Mouse (Mus musculus): ENCODE results near the gene Rps8. TPM values are rescaled to one million over a fixed set of nuclear protein-coding genes. Genes with fewer than 3 reads are reported as not detected.
A peak's percentile ranks its signal among the peaks of the same experiment; 100 is the strongest.

Rps8 gene
- 3,482 TPM for polyA plus RNA-seq (2012; fragmentation: generic; extraction: Trizol)
- long read RNA-seq, experiment 1, transcript Rps8-201 (6 exons, 860 nt): major isoform, 355 of 607 reads
- long read RNA-seq, experiment 1, partial matches to known transcripts: 236 of 607 reads
- long read RNA-seq, experiment 1, other reads (novel, unspliced or antisense): 12 of 607 reads
- long read RNA-seq, experiment 2, transcript Rps8-201 (6 exons, 860 nt): major isoform, 44 of 64 reads
- long read RNA-seq, experiment 2, partial matches to known transcripts: 18 of 64 reads
- long read RNA-seq, experiment 2, other reads (novel, unspliced or antisense): 1 of 64 reads

GRCm38 (mm10) chr4:117155792-117156355 lies at the start of gene Rps8:
TSS of gene Rps8 (minus strand) at chr4:117156243.
- H3K79me2 ChIP-seq (ENCODE audit: control insufficient read depth, insufficient read depth): peaks cover 50% of the 10 kb centered on the region
- no peaks in the 10 kb centered on the region for H3K27me3 ChIP-seq (ENCODE audit: control insufficient read depth, insufficient read depth, insufficient read length)
- H3K36me3 ChIP-seq (ENCODE audit: control insufficient read depth, insufficient read depth): peaks cover 72% of the 10 kb centered on the region
- H3K4me3 ChIP-seq (ENCODE audit: insufficient read depth, poor library complexity, severe bottlenecking): peak within 1 kb of the TSS; percentile 95
- H3K79me3 ChIP-seq (ENCODE audit: low read depth): peaks cover 42% of the 10 kb centered on the region
- TF ChIP-seq MYOD1 (IDR thresholded peaks at IDR 0.05; ENCODE audit: control insufficient read depth, insufficient read length, low read depth) (no peak), MAX (IDR thresholded peaks at IDR 0.05) (peak; percentile 87)
- H3ac ChIP-seq (ENCODE audit: control insufficient read depth, insufficient read length, low read depth): peak within 1 kb of the TSS; percentile 82

DNA sequence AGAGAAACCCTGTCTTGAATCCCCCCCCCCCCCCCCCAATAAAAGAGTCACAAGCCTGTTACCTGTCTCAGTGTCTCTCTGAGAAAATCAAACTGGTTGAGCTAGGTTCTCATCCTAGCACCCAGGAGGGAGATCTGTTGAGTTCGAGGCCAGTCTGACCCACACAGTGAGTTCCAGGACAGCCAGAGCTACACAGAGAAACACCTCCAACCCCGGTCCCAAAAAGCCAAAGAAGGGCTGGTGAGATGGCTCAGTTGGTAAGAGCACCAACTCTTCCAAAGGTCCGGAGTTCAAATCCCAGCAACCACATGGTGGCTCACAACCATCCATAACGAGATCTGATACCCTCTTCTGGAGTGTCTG lies 46.9 kb upstream of the Rps8 start:
- no peaks in the 10 kb centered on the region for H3K36me3 ChIP-seq (ENCODE audit: control insufficient read depth, insufficient read depth)
- no peaks in the 10 kb centered on the region for H3K79me2 ChIP-seq (ENCODE audit: control insufficient read depth, insufficient read depth)
- no peaks in the 10 kb centered on the region for H3K27me3 ChIP-seq (ENCODE audit: control insufficient read depth, insufficient read depth, insufficient read length)
- TF ChIP-seq CEBPB (IDR thresholded peaks at IDR 0.05; ENCODE audit: low read depth) (no peak), USF1 (IDR thresholded peaks at IDR 0.05; ENCODE audit: low read depth) (no peak), MYOG (IDR thresholded peaks at IDR 0.05; ENCODE audit: control insufficient read depth, extremely low read depth, insufficient read length) (no peak), MAX (IDR thresholded peaks at IDR 0.05) (no peak), MYOD1 (IDR thresholded peaks at IDR 0.05; ENCODE audit: control insufficient read depth, insufficient read length, low read depth) (no peak), CTCF (IDR thresholded peaks at IDR 0.05; ENCODE audit: control insufficient read depth, insufficient read depth, insufficient read length) (no peak), FOSL1 (IDR thresholded peaks at IDR 0.05; ENCODE audit: insufficient read depth, low read length, poor library complexity, severe bottlenecking) (no peak)
- no peak overlapping the region for H3ac ChIP-seq (ENCODE audit: control insufficient read depth, insufficient read length, low read depth)
- no peak overlapping the region for H3K4me3 ChIP-seq (ENCODE audit: insufficient read depth, poor library complexity, severe bottlenecking)
- no peaks in the 10 kb centered on the region for H3K79me3 ChIP-seq (ENCODE audit: low read depth)

DNA sequence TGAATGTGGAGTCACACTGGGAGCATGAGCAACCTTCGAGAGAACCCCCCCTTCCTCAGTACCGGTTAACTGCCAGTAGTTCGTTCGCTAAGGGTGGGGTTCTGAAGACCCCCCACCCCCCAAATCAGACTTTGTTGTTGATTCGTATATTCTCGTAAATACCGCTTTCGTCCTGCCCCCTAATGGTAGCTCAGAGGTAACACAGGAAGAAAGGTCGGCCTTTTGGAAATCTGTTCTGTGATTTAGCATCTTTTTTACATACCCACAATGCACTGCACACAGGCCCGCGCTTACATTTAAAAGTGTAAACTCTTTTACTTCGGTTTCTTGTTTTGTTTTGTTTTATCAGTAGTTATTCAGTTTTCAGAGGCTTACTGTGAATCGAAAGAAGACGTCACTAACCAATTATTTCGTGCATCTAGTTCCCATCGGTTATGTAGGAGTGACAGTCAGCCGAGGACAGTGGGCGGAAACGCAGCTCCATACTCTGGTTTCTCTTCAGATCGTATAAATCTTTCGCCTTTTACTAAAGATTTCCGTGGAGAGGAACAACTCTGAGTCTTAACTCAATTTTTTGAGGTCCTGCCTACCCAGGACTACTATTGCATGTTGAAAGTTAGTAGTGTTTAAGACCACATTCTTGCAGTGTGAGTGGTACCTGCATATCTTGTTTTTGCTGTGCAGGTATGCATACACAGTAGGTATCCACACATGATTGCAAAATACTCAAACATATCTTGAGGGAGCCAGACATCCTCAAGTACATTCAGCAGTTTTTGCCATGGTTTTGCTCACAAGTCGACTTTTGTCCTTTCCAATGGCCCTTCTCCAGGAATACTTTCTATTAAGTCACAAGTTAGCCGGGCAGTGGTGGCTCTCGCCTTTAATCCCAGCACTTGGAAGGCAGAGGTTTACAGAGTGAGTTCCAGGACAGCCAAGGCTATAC lies 46.3 kb upstream of the Rps8 start:
- H3ac ChIP-seq (ENCODE audit: control insufficient read depth, insufficient read length, low read depth): peak overlapping the region; percentile 22
- no peak overlapping the region for H3K4me3 ChIP-seq (ENCODE audit: insufficient read depth, poor library complexity, severe bottlenecking)

GRCm38 (mm10) chr4:117191804-117192203 lies 35.8 kb upstream of the Rps8 start:
- no peak for TF ChIP-seq USF1 (IDR thresholded peaks at IDR 0.05; ENCODE audit: low read depth)
- TF ChIP-seq MYOG (IDR thresholded peaks at IDR 0.05; ENCODE audit: control insufficient read depth, extremely low read depth, insufficient read length): no peak
- TF ChIP-seq FOSL1 (IDR thresholded peaks at IDR 0.05; ENCODE audit: insufficient read depth, low read length, poor library complexity, severe bottlenecking): no peak
- no peak for TF ChIP-seq MYOD1 (IDR thresholded peaks at IDR 0.05; ENCODE audit: control insufficient read depth, insufficient read length, low read depth)
- no peak for TF ChIP-seq MAX (IDR thresholded peaks at IDR 0.05)
- no peak for TF ChIP-seq CEBPB (IDR thresholded peaks at IDR 0.05; ENCODE audit: low read depth)
- no peak for TF ChIP-seq CTCF (IDR thresholded peaks at IDR 0.05; ENCODE audit: control insufficient read depth, insufficient read depth, insufficient read length)
- H3K79me2 ChIP-seq (ENCODE audit: control insufficient read depth, insufficient read depth): no peaks in the 10 kb centered on the region
- H3K27me3 ChIP-seq (ENCODE audit: control insufficient read depth, insufficient read depth, insufficient read length): no peaks in the 10 kb centered on the region
- no peak overlapping the region for H3K4me3 ChIP-seq (ENCODE audit: insufficient read depth, poor library complexity, severe bottlenecking)
- H3K36me3 ChIP-seq (ENCODE audit: control insufficient read depth, insufficient read depth): no peaks in the 10 kb centered on the region
- no peaks in the 10 kb centered on the region for H3K79me3 ChIP-seq (ENCODE audit: low read depth)
- H3ac ChIP-seq (ENCODE audit: control insufficient read depth, insufficient read length, low read depth): no peak overlapping the region

More for the DNA sequence above, 46.3 kb upstream of the Rps8 start:
- H3K27me3 ChIP-seq (ENCODE audit: control insufficient read depth, insufficient read depth, insufficient read length): no peaks in the 10 kb centered on the region
- TF ChIP-seq USF1 (IDR thresholded peaks at IDR 0.05; ENCODE audit: low read depth) (peak; percentile 17), CTCF (IDR thresholded peaks at IDR 0.05; ENCODE audit: control insufficient read depth, insufficient read depth, insufficient read length) (no peak), CEBPB (IDR thresholded peaks at IDR 0.05; ENCODE audit: low read depth) (peak; percentile 95)
- no peaks in the 10 kb centered on the region for H3K79me2 ChIP-seq (ENCODE audit: control insufficient read depth, insufficient read depth)
- no peaks in the 10 kb centered on the region for H3K36me3 ChIP-seq (ENCODE audit: control insufficient read depth, insufficient read depth)
- no peaks in the 10 kb centered on the region for H3K79me3 ChIP-seq (ENCODE audit: low read depth)

DNA sequence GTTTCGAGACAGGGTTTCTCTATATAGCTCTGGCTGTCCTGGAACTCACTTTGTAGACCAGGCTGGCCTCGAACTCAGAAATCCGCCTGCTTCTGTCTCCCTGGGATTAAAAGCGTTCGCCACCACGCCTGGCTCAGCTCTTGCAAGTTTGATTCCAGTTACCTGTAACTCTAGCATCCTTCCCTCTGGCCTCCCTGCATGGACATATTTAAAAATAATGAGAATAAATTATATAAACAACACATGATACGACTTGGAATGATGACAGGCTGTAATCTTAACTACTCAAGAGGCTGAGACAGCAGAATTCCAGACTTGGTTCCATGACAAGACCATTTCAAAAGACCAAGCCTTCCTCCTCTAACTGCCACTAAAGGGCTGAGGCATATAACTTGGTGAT lies 34.6 kb upstream of the Rps8 start:
- H3K4me3 ChIP-seq (ENCODE audit: insufficient read depth, poor library complexity, severe bottlenecking): no peak overlapping the region
- no peaks in the 10 kb centered on the region for H3K79me2 ChIP-seq (ENCODE audit: control insufficient read depth, insufficient read depth)
- H3K79me3 ChIP-seq (ENCODE audit: low read depth): no peaks in the 10 kb centered on the region
- H3ac ChIP-seq (ENCODE audit: control insufficient read depth, insufficient read length, low read depth): no peak overlapping the region
- H3K36me3 ChIP-seq (ENCODE audit: control insufficient read depth, insufficient read depth): no peaks in the 10 kb centered on the region
- TF ChIP-seq MAX (IDR thresholded peaks at IDR 0.05): no peak
- no peak for TF ChIP-seq CEBPB (IDR thresholded peaks at IDR 0.05; ENCODE audit: low read depth)
- TF ChIP-seq USF1 (IDR thresholded peaks at IDR 0.05; ENCODE audit: low read depth): no peak
- no peak for TF ChIP-seq FOSL1 (IDR thresholded peaks at IDR 0.05; ENCODE audit: insufficient read depth, low read length, poor library complexity, severe bottlenecking)
- no peak for TF ChIP-seq CTCF (IDR thresholded peaks at IDR 0.05; ENCODE audit: control insufficient read depth, insufficient read depth, insufficient read length)
- TF ChIP-seq MYOG (IDR thresholded peaks at IDR 0.05; ENCODE audit: control insufficient read depth, extremely low read depth, insufficient read length): no peak
- no peaks in the 10 kb centered on the region for H3K27me3 ChIP-seq (ENCODE audit: control insufficient read depth, insufficient read depth, insufficient read length)

Data from C2C12 (cell line).